Mouse (Mus musculus) left cerebral cortex, postnatal 36 days (tissue): ENCODE data around the gene Gm21732. TPM values are rescaled to one million over a fixed set of nuclear protein-coding genes. Genes with fewer than 3 reads are reported as not detected.
"Not testable (repeated sequence)": the region's sequence is repeated elsewhere in the genome, so short reads cannot be mapped to it uniquely, and the experiment has no call there.

ENCODE experiments used
- DNase-seq, 2 experiments: peaks; one replicate each; pipeline ENCODE4 v3.0.0; 2021 to 2022; ENCODE audit warnings: low spot score in 2 of 2, mixed read lengths in 1 of 2
- intact Hi-C: fragments of 180-260 bp; cut with DNase I; formaldehyde crosslinking; loops from one replicate; pipeline ENCODE4 v1.15.1; 2025
- total RNA-seq, 2 experiments: library from RNA; stranded (reverse); gene quantifications; 2 replicates each; pipeline ENCODE4 v1.2.3; 2021

Gm21732 gene
- not detected for total RNA-seq

GRCm38 (mm10) chrY:38575591-38575990 is at the start of gene Gm21732:
TSS of gene Gm21732 (minus strand) at chrY:38575691.
- intact Hi-C loops, DNase-seq: not testable (repeated sequence)

Other genes starting within 250 kb of the Gm21732 start
- gene Gm20897, start 73.5 kb downstream of the Gm21732 start, total RNA-seq, result not detected